ENCODE assay signal across 9 mouse cellular contexts in genomic region chr5:53326023-53326422, GRCm38 (mm10). TPM values are rescaled to one million over a fixed set of nuclear protein-coding genes. Genes with fewer than 3 reads are reported as not detected.
DNase-seq lines count a peak whose midpoint lies in the region; ATAC-seq and TF ChIP-seq lines count a peak whose summit lies in the region.
"Had no signal": no experiment of that assay in that cellular context is flagged by ENCODE, and none has a peak within 500 bp of the region (broad histone marks: within the 10 kb centered on the region; RNA-seq: fewer than 3 reads in every experiment).

No protein-coding gene starts in this region.

- WGBS in embryonic facial prominence, embryonic 13.5 days, result 5% methylated on average over 8 of the region's 8 CpGs
- 2% methylated on average over 8 of the region's 8 CpGs for WGBS in kidney, embryonic 16.5 days
- WGBS in limb, embryonic 15.5 days, result 3% methylated on average over 8 of the region's 8 CpGs
- WGBS in stomach, postnatal 0 days, result 2% methylated on average over 8 of the region's 8 CpGs

- H3K9ac ChIP-seq in embryonic facial prominence, embryonic 13.5 days, result no peak overlapping the region
- no peak overlapping the region for H3K9ac ChIP-seq in kidney, embryonic 16.5 days (replicated peaks; ENCODE audit: low read length)
- H3K9ac ChIP-seq in limb, embryonic 15.5 days, result no peak overlapping the region
- no peak overlapping the region for H3K9ac ChIP-seq in stomach, postnatal 0 days (ENCODE audit: low read length)

- no peaks in the 10 kb centered on the region for H3K36me3 ChIP-seq in embryonic facial prominence, embryonic 13.5 days
- H3K36me3 ChIP-seq in kidney, embryonic 16.5 days (ENCODE audit: insufficient read depth, low read length), result no peaks in the 10 kb centered on the region
- H3K36me3 ChIP-seq in limb, embryonic 15.5 days, result no peaks in the 10 kb centered on the region
- no peaks in the 10 kb centered on the region for H3K36me3 ChIP-seq in stomach, postnatal 0 days (ENCODE audit: control insufficient read depth, insufficient read depth, low read length)

- TF ChIP-seq CTCF in stomach, postnatal 0 days (IDR thresholded peaks at IDR 0.05; ENCODE audit: low read depth), result peak; percentile 97

- ATAC-seq in embryonic facial prominence, embryonic 13.5 days (ENCODE audit: insufficient number of reproducible peaks, insufficient read depth, low FRiP score, low TSS enrichment, low read depth), result peak; percentile 48; the same call in 1 of the 2 replicates
- peak; percentile 86; the same call in 1 of the 2 replicates for ATAC-seq in kidney, embryonic 16.5 days (ENCODE audit: low FRiP score, low TSS enrichment)
- ATAC-seq in limb, embryonic 15.5 days (ENCODE audit: insufficient number of reproducible peaks, low FRiP score, low TSS enrichment, low read depth), result peak; percentile 62; the same call in 1 of the 2 replicates
- ATAC-seq in stomach, postnatal 0 days (ENCODE audit: low FRiP score, low TSS enrichment), result peak; percentile 74; the same call in 1 of the 2 replicates

- H3K27me3 ChIP-seq in embryonic facial prominence, embryonic 13.5 days, result 0 out of 2 replicates have a peak, but pooled peaks cover 12% of the 10 kb centered on the region
- no peaks in the 10 kb centered on the region for H3K27me3 ChIP-seq in kidney, embryonic 16.5 days (ENCODE audit: insufficient read depth, low read length)
- H3K27me3 ChIP-seq in limb, embryonic 15.5 days, result peaks cover 6% of the 10 kb centered on the region; the same call in 1 of the 2 replicates
- no peaks in the 10 kb centered on the region for H3K27me3 ChIP-seq in stomach, postnatal 0 days (ENCODE audit: control insufficient read depth, insufficient read depth, low read length)

- peak overlapping the region; percentile 32 for H3K4me2 ChIP-seq in embryonic facial prominence, embryonic 13.5 days
- H3K4me2 ChIP-seq in kidney, embryonic 16.5 days (replicated peaks; ENCODE audit: low read depth, low read length), result no peak overlapping the region; the same call in 1 of the 2 replicates
- peak overlapping the region; percentile 29; the same call in 1 of the 2 replicates for H3K4me2 ChIP-seq in limb, embryonic 15.5 days
- no peak overlapping the region for H3K4me2 ChIP-seq in stomach, postnatal 0 days (replicated peaks; ENCODE audit: low read depth)

- TF ChIP-seq EP300 in stomach, postnatal 0 days (optimal IDR thresholded peaks at IDR 0.05), result no peak

- no peaks in the 10 kb centered on the region for H3K9me3 ChIP-seq in embryonic facial prominence, embryonic 13.5 days
- H3K9me3 ChIP-seq in kidney, embryonic 16.5 days (ENCODE audit: low read length), result no peaks in the 10 kb centered on the region
- no peaks in the 10 kb centered on the region for H3K9me3 ChIP-seq in limb, embryonic 15.5 days
- H3K9me3 ChIP-seq in stomach, postnatal 0 days (ENCODE audit: control insufficient read depth, low read length), result no peaks in the 10 kb centered on the region

- peaks cover 13% of the 10 kb centered on the region; the same call in 1 of the 2 replicates for H3K4me1 ChIP-seq in embryonic facial prominence, embryonic 13.5 days
- peaks cover 6% of the 10 kb centered on the region for H3K4me1 ChIP-seq in kidney, embryonic 16.5 days (ENCODE audit: insufficient read depth, low read length)
- peaks cover 11% of the 10 kb centered on the region; the same call in 1 of the 2 replicates for H3K4me1 ChIP-seq in limb, embryonic 15.5 days
- H3K4me1 ChIP-seq in stomach, postnatal 0 days (replicated peaks; ENCODE audit: control insufficient read depth, insufficient read depth), result no peaks in the 10 kb centered on the region

- H3K4me3 ChIP-seq in embryonic facial prominence, embryonic 13.5 days, result no peak overlapping the region
- H3K4me3 ChIP-seq in kidney, embryonic 16.5 days (ENCODE audit: low read length), result no peak overlapping the region
- no peak overlapping the region for H3K4me3 ChIP-seq in limb, embryonic 15.5 days
- H3K4me3 ChIP-seq in stomach, postnatal 0 days (ENCODE audit: low read depth, low read length), result no peak overlapping the region
- H3K4me3 ChIP-seq: erythroblast, embryonic 14.5 days had no signal

- peak; percentile 53 for DNase-seq in CD4-positive helper T cell, adult 2 months (ENCODE audit: low read depth, low spot score)
- DNase-seq in adrenal gland, postnatal 36 days, result peak; percentile 72 to 80
- DNase-seq in heart, adult 8-10 months (ENCODE audit: low spot score), result peak; percentile 75
- DNase-seq in natural killer cell, adult 2 months (ENCODE audit: low spot score in 2 of 2), result peak; percentile 3 to 29
- peak; percentile 67 for DNase-seq in stomach, postnatal 0 days (ENCODE audit: low spot score)

- H3K27ac ChIP-seq in embryonic facial prominence, embryonic 13.5 days, result no peak overlapping the region
- H3K27ac ChIP-seq in kidney, embryonic 16.5 days (ENCODE audit: low read length), result no peak overlapping the region
- H3K27ac ChIP-seq in limb, embryonic 15.5 days, result no peak overlapping the region
- no peak overlapping the region for H3K27ac ChIP-seq in stomach, postnatal 0 days (replicated peaks)

RNA-seq across cellular contexts. Expression of gene Smim20, which starts 59.1 kb away (rescaled TPM):
- 10 to 100 TPM; 44.2 to 65.8 TPM for total RNA-seq in adrenal gland, postnatal 36 days (2021)
- 77.5 and 87.9 TPM in 2 replicates for polyA plus RNA-seq in embryonic facial prominence, embryonic 13.5 days (2015; fragmentation: Nextera tagmentation; extraction: Ambion mirVana)
- total RNA-seq in heart, adult 8-10 months (2022), result 100 to 1,000 TPM; 101 to 111 (median 105) TPM
- polyA plus RNA-seq in kidney, embryonic 16.5 days (2015; fragmentation: Nextera tagmentation; extraction: Ambion mirVana), result 98.2 and 98.5 TPM in 2 replicates
- 80.7 and 87.5 TPM in 2 replicates for polyA plus RNA-seq in limb, embryonic 15.5 days (2015; fragmentation: Nextera tagmentation; extraction: Ambion mirVana)
- 80.2 and 82.9 TPM in 2 replicates for polyA plus RNA-seq in stomach, postnatal 0 days (2015; fragmentation: Nextera tagmentation; extraction: Ambion mirVana)

Comparison
In these comparisons a context has a peak if more than half of its experiments do, and no peak if none do; other contexts are left out.
1. DNase-seq: peak in every context shown above with its lines; median percentile 76 in adrenal gland, postnatal 36 days; 75 in heart, adult 8-10 months; 67 in stomach, postnatal 0 days; 53 in CD4-positive helper T cell, adult 2 months; 16 in natural killer cell, adult 2 months.
2. H3K4me2 ChIP-seq: peak in embryonic facial prominence, embryonic 13.5 days (single experiment) and limb, embryonic 15.5 days (single experiment); none in kidney, embryonic 16.5 days (single experiment) and stomach, postnatal 0 days (single experiment).
3. Peak in every context shown above with its lines, with median percentiles within 50 percentile points of each other: ATAC-seq.